Mouse (Mus musculus) neural tube, embryonic 11.5 days (tissue): ENCODE results near the gene Crybg1. TPM values are rescaled to one million over a fixed set of nuclear protein-coding genes. Genes with fewer than 3 reads are reported as not detected.

ENCODE experiments used
- ATAC-seq: fragments of 200-750 bp; cut with Nextera tagmentation; 2 replicates; pipeline ENCODE4 v1.8.0; 2017; ENCODE audit warnings: moderate number of reproducible peaks, mild to moderate bottlenecking, moderate TSS enrichment, moderate library complexity; ENCODE audit not compliant: insufficient read depth, low FRiP score, low TSS enrichment
- DNase-seq: peaks from one replicate; pipeline ENCODE4 v3.0.0-alpha.2; 2015; ENCODE audit warnings: low spot score
- H3K27ac ChIP-seq: fragments of 300-500 bp; sonication (generic); 2 replicates; pipeline ENCODE4 v1.5.1; 2014; ENCODE audit warnings: low read depth, mild to moderate bottlenecking, low read length
- H3K27me3 ChIP-seq: fragments of 300-500 bp; sonication (generic); 2 replicates; pipeline ENCODE4 v1.6.1; 2014; ENCODE audit warnings: mild to moderate bottlenecking, low read length, mixed read lengths; ENCODE audit not compliant: control insufficient read depth, insufficient read depth
- H3K36me3 ChIP-seq: fragments of 300-500 bp; sonication (generic); 2 replicates; pipeline ENCODE4 v1.6.1; 2014; ENCODE audit warnings: mild to moderate bottlenecking, low read length, moderate library complexity, mixed read lengths; ENCODE audit not compliant: control insufficient read depth, insufficient read depth
- H3K4me1 ChIP-seq: fragments of 300-500 bp; sonication (generic); 2 replicates; pipeline ENCODE4 v1.6.1; 2014; ENCODE audit warnings: low read length, mixed read lengths; ENCODE audit not compliant: control insufficient read depth, insufficient read depth
- H3K4me2 ChIP-seq: fragments of 300-500 bp; sonication (generic); 2 replicates; pipeline ENCODE4 v1.6.1; 2014; ENCODE audit warnings: low read depth, mild to moderate bottlenecking, moderate library complexity
- H3K4me3 ChIP-seq: fragments of 300-500 bp; sonication (generic); 2 replicates; pipeline ENCODE4 v1.5.1; 2014; ENCODE audit warnings: low read depth, low read length
- H3K9ac ChIP-seq: fragments of 300-500 bp; sonication (generic); 2 replicates; pipeline ENCODE4 v1.6.1; 2014; ENCODE audit warnings: mild to moderate bottlenecking, low read length
- H3K9me3 ChIP-seq: fragments of 300-500 bp; sonication (generic); 2 replicates; pipeline ENCODE4 v1.6.1; 2016; ENCODE audit warnings: low read length; ENCODE audit not compliant: control insufficient read depth
- WGBS: fragments of 180-500 bp; shearing (Covaris S2); extraction: QIAGEN DNeasy Blood & Tissue Kit; methylation state at CpG from one replicate; pipeline ENCODE4 v1.1.7; 2014; 5-methylcytosine and 5-hydroxymethylcytosine counted together
- polyA plus RNA-seq: library from polyadenylated mRNA; unstranded; fragments of >200 nt; fragmentation: Nextera tagmentation; extraction: Ambion mirVana; gene quantifications from 2 replicates; pipeline ENCODE4 v1.2.1, GENCODE M21; 2014

Gene Crybg1
- polyA plus RNA-seq, 1 experiment from 2014 or later, result 0.05 TPM

GRCm38 (mm10) chr10:44114611-44115010 lies 34.0 kb downstream of the Crybg1 start:
- Histone ChIP-seq H3K9ac (no peak overlapping the region), H3K4me2 (no peak overlapping the region), H3K4me3 (no peak overlapping the region), H3K9me3 (no peaks in the 10 kb centered on the region), H3K27me3 (no peaks in the 10 kb centered on the region), H3K27ac (no peak overlapping the region), H3K36me3 (no peaks in the 10 kb centered on the region), H3K4me1 (no peaks in the 10 kb centered on the region)
- whole genome bisulfite sequencing, result 69% methylated on average over 4 of the region's 4 CpGs
- ATAC-seq (no peak), DNase-seq (no peak)

DNA sequence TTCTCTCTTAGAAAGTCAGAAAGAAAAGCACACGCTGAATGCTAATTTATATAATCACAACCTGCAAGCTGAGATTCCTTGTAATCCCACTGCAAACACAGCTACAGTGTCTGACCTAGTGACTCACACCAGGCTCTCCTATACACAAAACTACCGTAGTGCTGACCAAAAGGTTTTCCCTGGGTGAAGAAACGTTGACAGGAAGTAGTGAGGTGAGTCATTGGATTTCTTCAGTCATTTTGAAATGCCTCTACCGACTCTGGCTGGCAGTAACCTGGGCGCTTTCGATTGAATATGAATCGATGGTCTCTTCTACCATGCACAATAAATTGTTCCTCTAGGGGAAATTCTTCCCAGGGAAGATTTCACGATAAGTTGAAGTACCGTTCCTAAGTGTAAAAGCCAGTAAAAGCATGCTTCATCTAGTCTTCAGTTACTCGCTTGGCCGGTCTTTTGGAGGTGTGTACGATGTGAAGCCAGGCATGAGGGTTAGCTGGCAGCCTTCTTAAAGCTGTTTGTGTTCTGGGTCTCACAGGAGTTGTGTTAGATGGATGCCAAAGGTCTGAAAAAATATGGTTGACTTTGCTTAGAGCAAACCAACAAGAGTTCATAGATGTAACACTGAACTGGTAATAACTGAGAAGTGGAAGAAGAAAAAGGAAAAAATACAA lies 36.5 kb downstream of the Crybg1 start:
- ATAC-seq (no peak), DNase-seq (no peak)
- WGBS, result 86% methylated on average over 12 of the region's 12 CpGs
- Histone ChIP-seq H3K4me3 (no peak overlapping the region), H3K27ac (no peak overlapping the region), H3K9me3 (no peaks in the 10 kb centered on the region), H3K4me2 (no peak overlapping the region), H3K4me1 (no peaks in the 10 kb centered on the region), H3K9ac (no peak overlapping the region), H3K36me3 (no peaks in the 10 kb centered on the region), H3K27me3 (no peaks in the 10 kb centered on the region)

- Histone ChIP-seq H3K9ac (no peak overlapping the region), H3K36me3 (no peaks in the 10 kb centered on the region), H3K4me1 (no peaks in the 10 kb centered on the region), H3K4me3 (no peak overlapping the region), H3K9me3 (no peaks in the 10 kb centered on the region), H3K4me2 (no peak overlapping the region), H3K27me3 (no peaks in the 10 kb centered on the region), H3K27ac (no peak overlapping the region)
- ATAC-seq, result no peak
- no peak for DNase-seq
- 94% methylated on average over 10 of the region's 10 CpGs for WGBS
These were observed 37.5 kb downstream of the Crybg1 start for GRCm38 (mm10) chr10:44111168-44111567.

DNA sequence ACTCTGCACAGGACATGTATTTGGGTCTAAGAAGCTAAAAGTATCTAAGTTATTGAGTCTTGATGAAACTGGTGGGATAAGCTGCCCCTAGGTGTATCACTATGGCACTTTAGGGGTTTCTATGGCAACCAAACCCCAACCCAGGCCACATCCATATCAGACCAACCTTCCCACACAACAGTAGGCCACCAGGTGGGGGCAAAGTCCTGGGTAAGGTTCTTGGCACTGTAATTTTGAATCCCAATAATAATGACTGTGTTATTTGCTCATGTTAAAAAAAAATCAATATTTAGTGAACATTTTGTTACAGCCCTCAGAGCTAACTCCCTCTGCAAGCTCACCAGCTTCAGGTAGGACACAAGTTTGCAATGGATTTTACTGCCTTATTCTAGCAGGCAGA lies 38.2 kb downstream of the Crybg1 start:
- no peaks in the 10 kb centered on the region for H3K36me3 ChIP-seq
- no peak overlapping the region for H3K4me3 ChIP-seq
- H3K4me1 ChIP-seq, result no peaks in the 10 kb centered on the region
- H3K4me2 ChIP-seq, result no peak overlapping the region
- H3K27ac ChIP-seq, result no peak overlapping the region
- ATAC-seq (no peak), DNase-seq (no peak)
- H3K27me3 ChIP-seq, result no peaks in the 10 kb centered on the region
- no peaks in the 10 kb centered on the region for H3K9me3 ChIP-seq
- H3K9ac ChIP-seq, result no peak overlapping the region

DNA sequence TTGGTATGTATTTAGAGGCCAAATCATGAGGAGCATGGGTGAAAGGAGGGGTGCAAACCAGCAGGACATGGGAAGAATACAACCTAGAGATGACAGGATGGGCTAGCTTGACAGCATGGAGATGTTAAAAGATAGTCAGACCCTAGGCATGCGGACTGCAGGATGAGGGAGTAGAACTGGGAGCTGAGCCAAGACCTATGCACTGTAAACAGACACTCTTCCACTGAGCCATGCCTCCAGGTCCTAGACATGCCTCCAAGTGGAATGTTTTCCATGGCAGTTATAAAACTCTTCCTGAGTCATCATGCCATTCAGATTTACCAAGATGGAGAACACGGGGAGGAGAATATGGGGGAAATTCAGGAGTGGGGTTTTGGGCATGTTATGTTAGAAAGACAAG lies 53.9 kb downstream of the Crybg1 start:
- Histone ChIP-seq H3K27ac (no peak overlapping the region), H3K4me2 (no peak overlapping the region), H3K4me3 (no peak overlapping the region), H3K27me3 (no peaks in the 10 kb centered on the region), H3K9me3 (no peaks in the 10 kb centered on the region), H3K36me3 (no peaks in the 10 kb centered on the region), H3K9ac (no peak overlapping the region), H3K4me1 (no peaks in the 10 kb centered on the region)
- no peak for ATAC-seq
- whole genome bisulfite sequencing, result 96% methylated on average over 2 of the region's 2 CpGs
- no peak for DNase-seq

GRCm38 (mm10) chr10:44091757-44092156 lies 56.9 kb downstream of the Crybg1 start:
- 92% methylated on average over 2 of the region's 2 CpGs for WGBS
- H3K4me2 ChIP-seq, result no peak overlapping the region
- no peak for DNase-seq

DNA sequence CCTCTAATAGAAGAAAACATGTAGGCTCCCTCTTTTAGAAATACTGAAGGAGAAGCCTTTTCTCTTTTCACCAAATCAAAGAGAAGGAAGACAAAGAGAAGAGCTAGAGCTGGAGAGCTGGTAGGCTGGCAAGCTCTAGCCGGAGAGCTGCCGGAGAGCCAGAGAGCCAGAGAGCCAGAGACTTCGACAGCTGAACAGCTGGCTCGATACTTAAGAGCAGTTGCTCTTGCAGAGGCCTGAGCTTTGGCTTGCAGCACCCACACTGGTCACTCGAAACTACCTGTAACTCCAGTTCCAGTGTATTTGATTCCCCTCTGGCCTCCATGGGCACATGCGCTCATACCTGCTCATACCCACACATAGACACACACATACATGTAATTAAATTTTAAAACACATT lies 68.3 kb downstream of the Crybg1 start:
- Histone ChIP-seq H3K27ac (no peak overlapping the region), H3K4me1 (no peaks in the 10 kb centered on the region), H3K4me3 (no peak overlapping the region), H3K9ac (no peak overlapping the region), H3K36me3 (no peaks in the 10 kb centered on the region), H3K4me2 (no peak overlapping the region), H3K27me3 (no peaks in the 10 kb centered on the region), H3K9me3 (no peaks in the 10 kb centered on the region)
- DNase-seq (no peak), ATAC-seq (no peak)
- WGBS, result 78% methylated on average over 6 of the region's 6 CpGs

More at GRCm38 (mm10) chr10:44091757-44092156, 56.9 kb downstream of the Crybg1 start:
- no peak overlapping the region for H3K27ac ChIP-seq
- ATAC-seq, result no peak
- H3K27me3 ChIP-seq, result no peaks in the 10 kb centered on the region
- H3K9me3 ChIP-seq, result no peaks in the 10 kb centered on the region
- H3K4me3 ChIP-seq, result no peak overlapping the region
- no peaks in the 10 kb centered on the region for H3K4me1 ChIP-seq
- no peak overlapping the region for H3K9ac ChIP-seq
- H3K36me3 ChIP-seq, result no peaks in the 10 kb centered on the region

DNA sequence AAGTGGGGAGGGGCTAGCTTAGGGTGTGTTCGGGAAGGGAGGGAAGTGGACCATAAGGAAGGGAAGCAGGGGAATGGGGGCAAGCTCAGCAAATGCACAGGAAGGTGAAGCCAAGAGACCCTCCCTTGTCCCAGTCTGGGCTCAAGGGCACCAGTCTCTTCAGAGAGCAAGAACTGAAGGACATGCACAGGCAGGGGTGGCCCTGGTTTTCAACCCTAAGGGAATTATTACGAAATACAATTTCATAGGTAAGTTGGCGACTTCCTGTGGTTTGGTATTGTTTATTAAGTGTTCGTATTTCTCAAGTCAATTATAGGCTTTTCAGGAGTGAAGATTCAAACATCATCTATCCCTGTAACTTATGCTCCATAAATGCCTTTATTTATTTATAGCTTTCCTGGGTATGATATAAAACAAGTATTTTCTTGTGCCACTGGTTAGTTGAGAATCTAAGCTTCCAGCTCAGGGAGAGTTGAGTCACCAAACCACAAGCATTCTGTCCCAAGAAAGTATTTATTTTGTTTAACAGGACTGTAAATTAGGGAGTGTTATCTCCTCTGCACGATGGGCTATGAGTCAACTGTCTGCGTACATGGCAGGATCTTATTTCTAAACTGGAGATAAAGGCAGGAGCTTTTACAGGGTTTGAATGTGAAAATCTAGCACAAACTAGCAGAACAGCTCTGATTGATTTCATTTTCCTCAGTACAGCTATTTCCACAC lies 69.7 kb downstream of the Crybg1 start:
- Histone ChIP-seq H3K27me3 (no peaks in the 10 kb centered on the region), H3K4me1 (no peaks in the 10 kb centered on the region), H3K36me3 (no peaks in the 10 kb centered on the region), H3K27ac (no peak overlapping the region), H3K9me3 (no peaks in the 10 kb centered on the region), H3K4me2 (no peak overlapping the region), H3K4me3 (no peak overlapping the region), H3K9ac (no peak overlapping the region)
- WGBS, result 84% methylated on average over 6 of the region's 6 CpGs
- ATAC-seq (no peak), DNase-seq (no peak)

DNA sequence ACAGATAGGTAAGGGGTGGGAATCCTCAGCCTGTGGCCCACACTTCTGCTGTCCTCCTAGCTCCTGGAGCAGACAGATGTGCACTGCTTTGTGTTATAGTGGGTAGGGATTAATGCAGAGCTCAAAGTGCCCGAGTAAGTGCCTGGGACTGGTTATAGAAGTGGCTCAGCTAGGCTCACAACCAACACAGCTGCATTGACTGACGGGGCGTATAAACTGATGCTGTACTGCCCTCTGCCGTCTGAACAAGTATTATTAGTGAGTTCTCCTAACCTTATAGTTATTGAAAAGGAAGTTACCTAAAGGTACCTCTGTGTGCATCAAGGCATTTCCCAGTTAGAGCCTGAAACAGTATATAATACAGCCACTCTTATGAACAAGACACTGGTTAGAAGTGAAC lies 77.6 kb downstream of the Crybg1 start:
- H3K4me2 ChIP-seq, result no peak overlapping the region
- H3K27ac ChIP-seq, result no peak overlapping the region
- no peaks in the 10 kb centered on the region for H3K9me3 ChIP-seq
- no peak overlapping the region for H3K9ac ChIP-seq
- H3K4me1 ChIP-seq, result 0 out of 2 replicates have a peak, but pooled peaks cover 2% of the 10 kb centered on the region
- H3K27me3 ChIP-seq, result no peaks in the 10 kb centered on the region
- no peak overlapping the region for H3K4me3 ChIP-seq
- WGBS, result 17% methylated on average over 4 of the region's 4 CpGs
- ATAC-seq, result 0 out of 2 replicates have a peak, but pooled peaks have one; percentile 53
- H3K36me3 ChIP-seq, result no peaks in the 10 kb centered on the region
- peak; percentile 58 for DNase-seq
